Mouse (Mus musculus) myocyte (in vitro differentiated cells): ENCODE results near the gene Tubb5. TPM values are rescaled to one million over a fixed set of nuclear protein-coding genes. Genes with fewer than 3 reads are reported as not detected.

ENCODE experiments used
- H3K27me3 ChIP-seq: one replicate; pipeline ENCODE4 v1.6.1; 2011; ENCODE audit not compliant: control insufficient read depth, insufficient read depth, insufficient read length
- H3K36me3 ChIP-seq: one replicate; pipeline ENCODE4 v1.6.1; 2011; ENCODE audit not compliant: control insufficient read depth, insufficient read depth
- H3K4me2 ChIP-seq: one replicate; pipeline ENCODE4 v1.6.1; 2011; ENCODE audit warnings: low read depth, control low read depth
- H3K4me3 ChIP-seq: one replicate; pipeline ENCODE4 v1.5.1; 2011; ENCODE audit warnings: mild to moderate bottlenecking, control low read depth, moderate library complexity
- H3K79me2 ChIP-seq: one replicate; pipeline ENCODE4 v1.6.1; 2011; ENCODE audit not compliant: control insufficient read depth, insufficient read depth
- H3ac ChIP-seq: one replicate; pipeline ENCODE4 v1.6.1; 2011; ENCODE audit not compliant: control insufficient read depth, insufficient read length
- CEBPB ChIP-seq: IDR thresholded peaks from 2 replicates; pipeline ENCODE4 v1.6.1; 2011; ENCODE audit warnings: mild to moderate bottlenecking, moderate library complexity; ENCODE audit not compliant: poor library complexity, insufficient read depth, severe bottlenecking
- E2F4 ChIP-seq: IDR thresholded peaks from one replicate; pipeline ENCODE4 v1.6.1; 2011; ENCODE audit warnings: mild to moderate bottlenecking, control low read depth, moderate library complexity; ENCODE audit not compliant: insufficient read depth
- MAX ChIP-seq: IDR thresholded peaks from one replicate; pipeline ENCODE4 v1.6.1; 2011; ENCODE audit warnings: low read depth, mild to moderate bottlenecking, control low read depth
- MYOD1 ChIP-seq, 3 experiments: IDR thresholded peaks; one replicate each; pipeline ENCODE4 v1.6.1; 2011; ENCODE audit warnings: control low read depth in 2 of 3, low read depth in 2 of 3, mild to moderate bottlenecking in 2 of 3, moderate library complexity in 1 of 3; ENCODE audit not compliant: insufficient read length in 2 of 3, control insufficient read depth in 1 of 3
- MYOG ChIP-seq, 3 experiments: IDR thresholded peaks; one replicate each; pipeline ENCODE4 v1.6.1; 2011; ENCODE audit warnings: control low read depth in 2 of 3, low read depth in 2 of 3, mild to moderate bottlenecking in 2 of 3; ENCODE audit not compliant: insufficient read length in 2 of 3, control insufficient read depth in 1 of 3, insufficient read depth in 1 of 3
- POLR2A ChIP-seq: IDR thresholded peaks from one replicate; pipeline ENCODE4 v1.6.1; 2011; ENCODE audit warnings: low read depth, mild to moderate bottlenecking, control low read depth, moderate library complexity; ENCODE audit not compliant: insufficient read length
- POLR2AphosphoS2 ChIP-seq: IDR thresholded peaks from one replicate; pipeline ENCODE4 v1.6.1; 2011; ENCODE audit warnings: low read depth, control low read depth; ENCODE audit not compliant: insufficient read length
- REST ChIP-seq: IDR thresholded peaks from one replicate; pipeline ENCODE4 v1.6.1; 2011; ENCODE audit warnings: mild to moderate bottlenecking, control low read depth, moderate library complexity; ENCODE audit not compliant: insufficient read depth, insufficient read length
- SRF ChIP-seq: IDR thresholded peaks from one replicate; pipeline ENCODE4 v1.6.1; 2011; ENCODE audit warnings: low read depth; ENCODE audit not compliant: control insufficient read depth, insufficient read length
- TCF12 ChIP-seq: IDR thresholded peaks from one replicate; pipeline ENCODE4 v1.6.1; 2011; ENCODE audit warnings: mild to moderate bottlenecking, control low read depth; ENCODE audit not compliant: poor library complexity, insufficient read depth, severe bottlenecking
- TCF3 ChIP-seq: IDR thresholded peaks from one replicate; pipeline ENCODE4 v1.6.1; 2011; ENCODE audit warnings: low read depth, control low read depth; ENCODE audit not compliant: insufficient read length
- USF1 ChIP-seq: IDR thresholded peaks from one replicate; pipeline ENCODE4 v1.6.1; 2011; ENCODE audit warnings: low read depth, mild to moderate bottlenecking, control low read depth, moderate library complexity
- polyA plus RNA-seq: library from polyadenylated mRNA; unstranded; fragments of >200 nt; fragmentation: generic; extraction: Trizol; gene quantifications from one replicate; pipeline ENCODE4 v1.2.1, GENCODE M21; 2012; ENCODE audit warnings: missing spikeins

The Tubb5 gene
- polyA plus RNA-seq, 1 experiment: 692 TPM

DNA sequence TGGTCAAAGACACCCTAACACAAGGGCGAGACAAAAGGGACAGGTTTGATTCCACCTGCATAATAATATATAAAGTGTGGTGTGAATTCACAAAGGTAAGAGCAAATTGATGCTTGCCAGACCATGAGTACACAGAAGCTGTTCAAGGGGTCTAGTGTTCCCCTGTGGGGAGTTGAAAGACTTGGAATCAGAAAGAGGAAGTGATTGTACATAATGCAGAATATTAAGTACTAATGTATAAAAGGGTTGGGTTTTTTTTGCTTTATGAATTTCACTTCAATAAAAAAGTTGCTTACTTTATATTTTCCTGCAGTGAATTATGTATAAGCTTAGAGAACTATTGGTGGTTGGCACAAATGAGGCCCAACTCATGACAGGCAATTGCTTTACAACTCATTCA, 21.3 kb upstream of the Tubb5 start:
- H3ac ChIP-seq: no peak overlapping the region
- H3K4me3 ChIP-seq: no peak overlapping the region
- H3K27me3 ChIP-seq: no peaks in the 10 kb centered on the region
- no peaks in the 10 kb centered on the region for H3K79me2 ChIP-seq
- H3K36me3 ChIP-seq: no peaks in the 10 kb centered on the region
- no peak for TF ChIP-seq POLR2AphosphoS2
- TF ChIP-seq TCF12: no peak
- TF ChIP-seq SRF: no peak
- TF ChIP-seq MYOD1 (IDR thresholded peaks at IDR 0.05; ENCODE audit: control insufficient read depth in 1 of 3, insufficient read length in 2 of 3, low read depth in 2 of 3): no peak
- TF ChIP-seq POLR2A: no peak
- TF ChIP-seq CEBPB: no peak
- no peak for TF ChIP-seq MAX
- TF ChIP-seq REST: no peak
- no peak for TF ChIP-seq TCF3
- no peak overlapping the region for H3K4me2 ChIP-seq

DNA sequence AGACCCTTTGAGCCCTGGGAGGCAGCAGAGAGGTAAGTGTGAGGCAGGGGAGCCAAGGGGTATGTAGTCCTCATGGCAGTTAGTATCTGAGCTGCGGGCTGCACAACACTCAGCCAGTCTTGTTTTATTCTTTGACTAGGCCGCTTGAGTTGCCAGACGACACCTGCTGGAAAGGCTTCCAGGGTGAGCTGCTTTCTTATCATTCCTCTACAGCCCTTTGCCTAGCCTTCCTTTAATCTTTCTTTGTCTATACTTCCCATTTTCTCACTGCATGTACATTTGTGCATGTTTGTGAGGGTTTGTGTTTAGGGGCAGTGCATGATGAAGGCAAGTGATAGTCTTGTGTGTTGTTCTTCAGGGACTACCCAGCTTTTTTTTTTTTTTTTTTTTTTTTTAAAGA, 12.9 kb upstream of the Tubb5 start:
- Histone ChIP-seq H3K36me3 (peaks cover 17% of the 10 kb centered on the region), H3K27me3 (no peaks in the 10 kb centered on the region), H3K4me2 (no peak overlapping the region), H3K79me2 (no peaks in the 10 kb centered on the region), H3ac (no peak overlapping the region), H3K4me3 (no peak overlapping the region)
- no peak for TF ChIP-seq TCF12
- TF ChIP-seq MAX: no peak
- TF ChIP-seq MYOG (IDR thresholded peaks at IDR 0.05; ENCODE audit: control insufficient read depth in 1 of 3, insufficient read depth in 1 of 3, insufficient read length in 2 of 3, low read depth in 2 of 3): no peak
- TF ChIP-seq POLR2AphosphoS2: no peak
- no peak for TF ChIP-seq E2F4
- no peak for TF ChIP-seq SRF
- no peak for TF ChIP-seq MYOD1 (IDR thresholded peaks at IDR 0.05; ENCODE audit: control insufficient read depth in 1 of 3, insufficient read length in 2 of 3, low read depth in 2 of 3)

DNA sequence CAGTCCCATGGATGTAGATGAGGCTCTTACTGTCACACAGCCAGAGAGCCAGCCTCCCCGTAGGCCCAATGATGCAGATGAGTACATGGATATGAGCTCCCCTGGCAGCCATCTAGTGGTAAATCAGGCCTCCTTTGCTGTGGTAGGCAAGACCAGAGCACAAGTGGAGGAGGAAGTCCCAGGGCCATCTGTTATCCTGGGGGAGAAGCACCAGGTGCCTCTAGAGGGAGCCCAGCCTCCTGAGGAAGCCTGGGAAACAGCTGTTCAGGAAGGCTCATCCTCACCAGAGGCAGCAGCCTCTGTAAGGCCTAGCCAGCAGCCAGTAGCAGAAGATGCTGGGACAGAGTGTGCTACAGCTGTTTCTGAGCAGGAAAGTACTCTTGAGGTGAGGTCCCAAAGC, 10.0 kb upstream of the Tubb5 start:
- Histone ChIP-seq H3K4me2 (no peak overlapping the region), H3K27me3 (no peaks in the 10 kb centered on the region), H3K79me2 (peaks cover 2% of the 10 kb centered on the region), H3K36me3 (peaks cover 26% of the 10 kb centered on the region), H3K4me3 (no peak overlapping the region), H3ac (no peak overlapping the region)
- TF ChIP-seq MYOD1 (IDR thresholded peaks at IDR 0.05; ENCODE audit: control insufficient read depth in 1 of 3, insufficient read length in 2 of 3, low read depth in 2 of 3) (peak in 2 of 3 experiments; percentile 57 to 64), MYOG (IDR thresholded peaks at IDR 0.05; ENCODE audit: control insufficient read depth in 1 of 3, insufficient read depth in 1 of 3, insufficient read length in 2 of 3, low read depth in 2 of 3) (peak; percentile 48 to 69 (median 56)), POLR2A (no peak)

GRCm38 (mm10) chr17:35843514-35843913, 5.4 kb upstream of the Tubb5 start:
- Histone ChIP-seq H3K27me3 (no peaks in the 10 kb centered on the region), H3ac (no peak overlapping the region), H3K4me2 (no peak overlapping the region), H3K36me3 (peaks cover 10% of the 10 kb centered on the region), H3K4me3 (no peak overlapping the region), H3K79me2 (peaks cover 18% of the 10 kb centered on the region)
- no peak for TF ChIP-seq TCF12
- no peak for TF ChIP-seq MYOG (IDR thresholded peaks at IDR 0.05; ENCODE audit: control insufficient read depth in 1 of 3, insufficient read depth in 1 of 3, insufficient read length in 2 of 3, low read depth in 2 of 3)
- no peak for TF ChIP-seq CEBPB
- no peak for TF ChIP-seq POLR2A
- TF ChIP-seq USF1: no peak
- no peak for TF ChIP-seq MYOD1 (IDR thresholded peaks at IDR 0.05; ENCODE audit: control insufficient read depth in 1 of 3, insufficient read length in 2 of 3, low read depth in 2 of 3)
- no peak for TF ChIP-seq E2F4
- TF ChIP-seq POLR2AphosphoS2: no peak

DNA sequence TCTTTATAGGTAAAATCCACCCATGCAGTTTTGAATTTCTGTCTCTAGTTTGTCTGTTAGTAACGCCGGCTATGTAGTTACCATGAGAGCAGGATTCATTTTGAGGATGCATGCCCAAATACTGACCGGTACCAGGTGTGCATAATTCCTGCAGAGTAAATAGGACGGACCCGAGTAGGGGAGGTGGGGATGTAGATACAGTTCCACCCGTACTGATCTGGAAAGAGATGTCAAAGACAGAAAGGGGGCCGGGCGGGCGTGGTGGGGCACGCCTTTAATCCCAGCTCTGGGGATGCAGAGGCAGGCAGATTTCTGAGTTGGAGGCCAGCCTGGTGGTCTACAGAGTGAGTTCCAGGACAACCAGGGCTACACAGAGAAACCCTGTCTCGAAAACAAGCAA, 3.9 kb upstream of the Tubb5 start:
- Histone ChIP-seq H3K36me3 (peaks cover 8% of the 10 kb centered on the region), H3K4me2 (peak overlapping the region; percentile 86), H3ac (no peak overlapping the region), H3K27me3 (no peaks in the 10 kb centered on the region), H3K79me2 (peaks cover 28% of the 10 kb centered on the region), H3K4me3 (peak overlapping the region; percentile 64)
- no peak for TF ChIP-seq E2F4
- TF ChIP-seq MAX: no peak
